ENCODE assay signal across 8 mouse cellular contexts in genomic region chr13:58385547-58385920, GRCm38 (mm10). TPM values are rescaled to one million over a fixed set of nuclear protein-coding genes. Genes with fewer than 3 reads are reported as not detected.
A peak's percentile ranks its signal among the peaks of the same experiment; 100 is the strongest.
DNase-seq lines count a peak whose midpoint lies in the region; ATAC-seq and TF ChIP-seq lines count a peak whose summit lies in the region.

No protein-coding gene starts in this region.

- peaks cover 35% of the 10 kb centered on the region for H3K36me3 ChIP-seq in heart, embryonic 10.5 days
- peaks cover 43% of the 10 kb centered on the region for H3K36me3 ChIP-seq in E14TG2a.4 (ENCODE audit: insufficient read depth, low read length)
- H3K36me3 ChIP-seq in forebrain, embryonic 15.5 days, result peaks cover 33% of the 10 kb centered on the region
- H3K36me3 ChIP-seq in liver, embryonic 16.5 days (ENCODE audit: control insufficient read depth, insufficient read depth), result peaks cover 28% of the 10 kb centered on the region

- peak overlapping the region; percentile 92 for H3K4me3 ChIP-seq in heart, embryonic 10.5 days
- peak overlapping the region; percentile 84 for H3K4me3 ChIP-seq in E14TG2a.4 (replicated peaks; ENCODE audit: low read length)
- H3K4me3 ChIP-seq in forebrain, embryonic 15.5 days, result peak overlapping the region; percentile 71
- H3K4me3 ChIP-seq in liver, embryonic 16.5 days (ENCODE audit: low read depth, low read length), result peak overlapping the region; percentile 87

- H3K4me1 ChIP-seq in heart, embryonic 10.5 days, result peaks cover 8% of the 10 kb centered on the region; the same call in 1 of the 2 replicates
- peaks cover 22% of the 10 kb centered on the region for H3K4me1 ChIP-seq in E14TG2a.4 (replicated peaks; ENCODE audit: low read depth, low read length)
- peaks cover 13% of the 10 kb centered on the region for H3K4me1 ChIP-seq in forebrain, embryonic 15.5 days
- H3K4me1 ChIP-seq in liver, embryonic 16.5 days (ENCODE audit: control insufficient read depth, low read depth, low read length), result peaks cover 16% of the 10 kb centered on the region

- intact Hi-C loops in heart, postnatal 36 days (cut with DNase I), result loop anchor here (2.0 to 10.0 kb wide), 5 partner anchors 15 to 371 kb away; partner anchors contain the start of gene Idnk

- 78% methylated on average over 7 of the region's 7 CpGs for WGBS in heart, embryonic 10.5 days
- 84% methylated on average over 7 of the region's 7 CpGs for WGBS in forebrain, embryonic 15.5 days
- 57% methylated on average over 7 of the region's 7 CpGs for WGBS in liver, embryonic 16.5 days (ENCODE audit: insufficient replicate concordance)

- H3K9ac ChIP-seq in forebrain, embryonic 15.5 days (replicated peaks), result peak overlapping the region; percentile 69; the same call in 1 of the 2 replicates
- H3K9ac ChIP-seq in liver, embryonic 16.5 days (ENCODE audit: low read depth, low read length), result peak overlapping the region; percentile 87

- ATAC-seq in forebrain, embryonic 15.5 days (replicated peaks), result no peak
- no peak for ATAC-seq in liver, embryonic 16.5 days (ENCODE audit: low read depth)
- ATAC-seq in activated CD4-positive, CD25-positive, alpha-beta regulatory T cell, adult 4 months, result no peak
- ATAC-seq in megakaryocyte-erythroid progenitor cell, adult 5-6 weeks (replicated peaks; ENCODE audit: low FRiP score, low TSS enrichment, poor library complexity, severe bottlenecking), result no peak

- no peak for TF ChIP-seq CTCF in E14TG2a.4 (conservative IDR thresholded peaks at IDR 0.05; ENCODE audit: low read length)

- H3K27me3 ChIP-seq in heart, embryonic 10.5 days (ENCODE audit: insufficient read depth, poor library complexity, severe bottlenecking), result no peaks in the 10 kb centered on the region
- H3K27me3 ChIP-seq in E14TG2a.4 (ENCODE audit: insufficient read depth, low read length), result 0 out of 2 replicates have a peak, but pooled peaks cover 5% of the 10 kb centered on the region
- H3K27me3 ChIP-seq in forebrain, embryonic 15.5 days, result no peaks in the 10 kb centered on the region
- no peaks in the 10 kb centered on the region for H3K27me3 ChIP-seq in liver, embryonic 16.5 days (ENCODE audit: control insufficient read depth, insufficient read depth, low read depth, low read length)

- H3K9me3 ChIP-seq in heart, embryonic 10.5 days, result peaks cover 5% of the 10 kb centered on the region; the same call in 1 of the 2 replicates
- peaks cover 24% of the 10 kb centered on the region for H3K9me3 ChIP-seq in E14TG2a.4 (ENCODE audit: low read length)
- H3K9me3 ChIP-seq in forebrain, embryonic 15.5 days, result peaks cover 6% of the 10 kb centered on the region
- H3K9me3 ChIP-seq in liver, embryonic 16.5 days (replicated peaks; ENCODE audit: control insufficient read depth, low read length), result peaks cover 6% of the 10 kb centered on the region; the same call in 1 of the 2 replicates

- no peak for DNase-seq in heart, embryonic 10.5 days (ENCODE audit: low spot score)
- DNase-seq in heart, postnatal 36 days, result no peak
- DNase-seq in layer of hippocampus, postnatal 10 days (ENCODE audit: low spot score in 2 of 2), result no peak

- peak overlapping the region; percentile 88 for H3K4me2 ChIP-seq in forebrain, embryonic 15.5 days (replicated peaks)
- peak overlapping the region; percentile 90 for H3K4me2 ChIP-seq in liver, embryonic 16.5 days (ENCODE audit: low read depth, low read length)

- H3K27ac ChIP-seq in heart, embryonic 10.5 days, result peak overlapping the region; percentile 95
- 0 out of 2 replicates have a peak overlapping the region, but pooled peaks have one; percentile 31 for H3K27ac ChIP-seq in forebrain, embryonic 15.5 days (replicated peaks)
- no peak overlapping the region; the same call in 1 of the 2 replicates for H3K27ac ChIP-seq in liver, embryonic 16.5 days (ENCODE audit: low read length)

RNA-seq across cellular contexts. Expression of gene 2210016F16Rik, which starts 0.5 kb away (rescaled TPM):
- 34.7 and 35.3 TPM in 2 replicates for polyA plus RNA-seq in heart, embryonic 10.5 days (2016; fragmentation: Nextera tagmentation; extraction: Ambion mirVana)
- 10 to 100 TPM; 14.8 to 17.1 TPM for total RNA-seq in heart, postnatal 36 days (2021)
- 20.5 and 21.1 TPM in 2 replicates for polyA plus RNA-seq in forebrain, embryonic 15.5 days (2015; fragmentation: Nextera tagmentation; extraction: Ambion mirVana)
- 15.0 and 15.6 TPM in 2 replicates for polyA plus RNA-seq in liver, embryonic 16.5 days (2015; fragmentation: Nextera tagmentation; extraction: Ambion mirVana)
- polyA plus RNA-seq in activated CD4-positive, CD25-positive, alpha-beta regulatory T cell, adult 4 months (2017; shearing (Covaris generic)), result 10 to 100 TPM; 25.5 to 29.7 TPM
- total RNA-seq in megakaryocyte-erythroid progenitor cell, adult 5-6 weeks (2014; fragmentation: Nextera tagmentation), result 30.6 and 33.0 TPM in 2 replicates
- 27.4 and 29.2 TPM in 2 replicates for total RNA-seq in megakaryocyte-erythroid progenitor cell, adult 5-6 weeks (2017)
- total RNA-seq in layer of hippocampus, postnatal 10 days (2021), result 1 to 10 TPM; 6.1 TPM

RNA-seq across cellular contexts. Expression of gene Rmi1, which starts 16.5 kb away (rescaled TPM):
- 21.8 and 26.0 TPM in 2 replicates for polyA plus RNA-seq in heart, embryonic 10.5 days (2016; fragmentation: Nextera tagmentation; extraction: Ambion mirVana)
- 10 to 100 TPM in 1 of 2 experiments, 1 to 10 TPM in 1; 8.6 to 10.1 TPM for total RNA-seq in heart, postnatal 36 days (2021)
- polyA plus RNA-seq in forebrain, embryonic 15.5 days (2015; fragmentation: Nextera tagmentation; extraction: Ambion mirVana), result 23.1 and 23.4 TPM in 2 replicates
- polyA plus RNA-seq in liver, embryonic 16.5 days (2015; fragmentation: Nextera tagmentation; extraction: Ambion mirVana), result 11.9 and 13.1 TPM in 2 replicates
- 10 to 100 TPM; 24.5 to 25.2 TPM for polyA plus RNA-seq in activated CD4-positive, CD25-positive, alpha-beta regulatory T cell, adult 4 months (2017; shearing (Covaris generic))
- 39.7 and 45.3 TPM in 2 replicates for total RNA-seq in megakaryocyte-erythroid progenitor cell, adult 5-6 weeks (2014; fragmentation: Nextera tagmentation)
- 38.2 and 40.3 TPM in 2 replicates for total RNA-seq in megakaryocyte-erythroid progenitor cell, adult 5-6 weeks (2017)
- total RNA-seq in layer of hippocampus, postnatal 10 days (2021), result 10 to 100 TPM; 14.5 to 15.2 TPM

RNA-seq across cellular contexts. Expression of gene Hnrnpk, which starts 17.6 kb away (rescaled TPM):
- polyA plus RNA-seq in heart, embryonic 10.5 days (2016; fragmentation: Nextera tagmentation; extraction: Ambion mirVana), result 1,257 and 1,505 TPM in 2 replicates
- total RNA-seq in heart, postnatal 36 days (2021), result 100 to 1,000 TPM; 414 to 472 TPM
- 1,957 and 1,973 TPM in 2 replicates for polyA plus RNA-seq in forebrain, embryonic 15.5 days (2015; fragmentation: Nextera tagmentation; extraction: Ambion mirVana)
- 554 and 582 TPM in 2 replicates for polyA plus RNA-seq in liver, embryonic 16.5 days (2015; fragmentation: Nextera tagmentation; extraction: Ambion mirVana)
- polyA plus RNA-seq in activated CD4-positive, CD25-positive, alpha-beta regulatory T cell, adult 4 months (2017; shearing (Covaris generic)), result 1,000 to 10,000 TPM; 2,185 to 2,296 TPM
- total RNA-seq in megakaryocyte-erythroid progenitor cell, adult 5-6 weeks (2014; fragmentation: Nextera tagmentation), result 881 and 1,123 TPM in 2 replicates
- total RNA-seq in megakaryocyte-erythroid progenitor cell, adult 5-6 weeks (2017), result 2,464 and 2,675 TPM in 2 replicates
- 100 to 1,000 TPM; 758 to 769 TPM for total RNA-seq in layer of hippocampus, postnatal 10 days (2021)

RNA-seq across cellular contexts. Expression of gene Kif27, which starts 26.6 kb away (rescaled TPM):
- polyA plus RNA-seq in heart, embryonic 10.5 days (2016; fragmentation: Nextera tagmentation; extraction: Ambion mirVana), result 0.20 and 0.31 TPM in 2 replicates
- under 1 TPM; 0.06 to 0.08 TPM for total RNA-seq in heart, postnatal 36 days (2021)
- 1.5 and 1.6 TPM in 2 replicates for polyA plus RNA-seq in forebrain, embryonic 15.5 days (2015; fragmentation: Nextera tagmentation; extraction: Ambion mirVana)
- 0.02 and 0.04 TPM in 2 replicates for polyA plus RNA-seq in liver, embryonic 16.5 days (2015; fragmentation: Nextera tagmentation; extraction: Ambion mirVana)
- polyA plus RNA-seq in activated CD4-positive, CD25-positive, alpha-beta regulatory T cell, adult 4 months (2017; shearing (Covaris generic)), result not detected
- total RNA-seq in megakaryocyte-erythroid progenitor cell, adult 5-6 weeks (2014; fragmentation: Nextera tagmentation), result not detected in 2 replicates
- 0.50 and 0.75 TPM in 2 replicates for total RNA-seq in megakaryocyte-erythroid progenitor cell, adult 5-6 weeks (2017)
- total RNA-seq in layer of hippocampus, postnatal 10 days (2021), result 1 to 10 TPM; 4.0 to 4.6 TPM
